Mouse (Mus musculus) 3T3-L1 (cell line): ENCODE data around the gene Nelfcd.

Experiments
- DNase-seq: peaks from one replicate; pipeline ENCODE4 v3.0.0-alpha.2; 2015; ENCODE audit warnings: low read depth, low spot score

Gene Nelfcd

DNA sequence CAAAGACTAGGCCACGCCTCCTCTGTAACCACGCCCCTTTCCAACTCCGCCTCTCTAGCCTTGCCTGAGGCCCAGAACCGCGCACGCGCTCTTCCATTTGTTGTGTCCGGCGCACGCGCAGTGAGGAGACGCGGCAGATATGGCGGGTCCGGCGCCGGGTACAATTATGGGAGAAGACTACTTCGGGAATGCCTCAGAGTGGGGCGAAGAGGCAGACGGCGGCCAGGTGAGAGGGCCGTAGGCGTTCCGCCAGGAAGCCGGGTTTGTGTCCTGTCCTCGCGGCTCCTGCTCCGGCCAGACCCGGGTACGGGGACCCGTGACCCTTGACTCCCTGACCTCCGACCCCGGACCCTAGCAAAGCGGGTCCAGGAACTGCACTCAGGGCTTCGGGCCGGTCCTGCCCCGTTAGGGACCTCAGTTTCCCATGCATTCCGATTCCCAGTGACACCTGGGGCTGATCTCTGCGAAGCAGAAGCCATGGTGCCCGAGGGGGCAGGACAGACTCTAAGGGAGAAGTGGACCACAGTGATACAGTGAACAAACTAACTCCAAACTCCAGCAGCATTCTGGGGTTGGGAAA, at the start of gene Nelfcd:
TSS of gene Nelfcd (plus strand) at position 74 of the 580 bp plus-strand sequence.
- peak; percentile 98 for DNase-seq

- no peak for DNase-seq
Observed at GRCm38 (mm10) chr2:174366571-174366970, 49.0 kb upstream of the Nelfcd start.

GRCm38 (mm10) chr2:174381021-174381420, 34.6 kb upstream of the Nelfcd start:
- no peak for DNase-seq

- DNase-seq = peak; percentile 62
Observed at GRCm38 (mm10) chr2:174391936-174392335, 23.7 kb upstream of the Nelfcd start.

GRCm38 (mm10) chr2:174392554-174392953, 23.1 kb upstream of the Nelfcd start:
- DNase-seq = no peak

- no peak for DNase-seq
Observed at GRCm38 (mm10) chr2:174393383-174393782, 22.2 kb upstream of the Nelfcd start.

DNA sequence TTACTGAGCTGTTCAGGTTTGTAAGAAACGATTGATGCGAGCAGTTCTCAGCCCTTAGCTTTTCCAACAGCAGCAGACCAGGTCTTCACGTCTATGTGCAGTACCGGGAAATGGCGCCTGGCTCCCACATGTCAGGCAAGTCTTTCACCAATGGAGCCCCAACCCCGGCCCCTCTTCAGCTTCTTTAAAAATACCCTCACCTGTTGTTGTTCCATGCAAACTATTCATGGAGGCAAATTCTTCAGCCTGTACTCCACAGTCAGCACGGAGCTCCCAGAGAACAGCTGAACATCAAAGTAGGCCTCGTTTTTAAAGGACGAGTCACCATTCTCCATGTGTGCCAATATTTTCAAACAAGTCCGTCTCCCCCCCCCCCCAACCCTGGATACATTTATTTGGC, 19.0 kb upstream of the Nelfcd start:
- peak; percentile 24 for DNase-seq

- no peak for DNase-seq
Observed at GRCm38 (mm10) chr2:174397065-174397464, 18.5 kb upstream of the Nelfcd start.

DNA sequence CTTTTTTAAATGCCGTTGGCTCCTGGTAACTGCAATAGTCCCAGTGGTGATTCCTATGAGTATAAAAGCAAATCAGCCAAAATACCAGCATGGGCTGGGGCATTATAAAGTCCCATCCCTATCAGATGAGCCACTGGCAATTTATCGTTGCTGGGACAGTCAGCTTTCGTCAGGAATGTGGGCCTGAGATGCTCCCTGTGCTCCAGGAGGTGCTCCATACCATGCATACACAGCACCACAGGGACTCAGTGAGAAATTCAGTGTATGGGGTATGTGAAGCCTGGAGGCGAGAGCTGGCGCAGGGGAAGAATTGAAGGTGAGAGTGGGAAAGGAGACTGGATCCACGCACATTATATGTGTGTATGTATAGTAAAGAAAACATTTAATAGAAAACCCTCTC, 17.7 kb upstream of the Nelfcd start:
- no peak for DNase-seq

DNA sequence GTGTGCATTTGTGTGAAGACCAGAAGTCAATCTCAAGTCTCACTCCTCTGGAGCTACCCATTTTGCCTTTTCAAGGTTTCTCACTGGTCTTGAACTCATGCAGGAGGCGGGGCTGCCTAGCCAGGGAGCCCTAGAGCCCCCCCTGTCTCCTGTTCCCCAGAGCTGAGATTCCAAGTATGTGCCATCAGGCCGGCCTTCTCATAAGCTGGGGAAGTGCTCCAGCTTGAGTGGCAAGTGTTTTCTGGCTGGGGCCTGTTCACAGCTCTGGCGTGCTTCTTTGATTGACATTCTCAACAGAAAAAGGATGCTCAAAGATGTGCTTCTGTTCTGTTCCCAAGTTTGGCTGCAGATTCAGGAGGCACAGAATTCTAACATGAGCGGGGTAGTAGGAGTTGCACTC, 15.2 kb upstream of the Nelfcd start:
- DNase-seq = no peak

GRCm38 (mm10) chr2:174410222-174410621, 5.4 kb upstream of the Nelfcd start:
- DNase-seq = no peak

- DNase-seq = no peak
Observed at GRCm38 (mm10) chr2:174413127-174413526, 2.5 kb upstream of the Nelfcd start.

- DNase-seq = no peak
Observed at GRCm38 (mm10) chr2:174415001-174415730, 438 bp upstream of the Nelfcd start.

GRCm38 (mm10) chr2:174421107-174421506, 5.5 kb downstream of the Nelfcd start:
- no peak for DNase-seq

- no peak for DNase-seq
Observed at GRCm38 (mm10) chr2:174424301-174425085, 8.9 kb downstream of the Nelfcd start.

- no peak for DNase-seq
Observed at GRCm38 (mm10) chr2:174426856-174427255, 11.3 kb downstream of the Nelfcd start.

DNA sequence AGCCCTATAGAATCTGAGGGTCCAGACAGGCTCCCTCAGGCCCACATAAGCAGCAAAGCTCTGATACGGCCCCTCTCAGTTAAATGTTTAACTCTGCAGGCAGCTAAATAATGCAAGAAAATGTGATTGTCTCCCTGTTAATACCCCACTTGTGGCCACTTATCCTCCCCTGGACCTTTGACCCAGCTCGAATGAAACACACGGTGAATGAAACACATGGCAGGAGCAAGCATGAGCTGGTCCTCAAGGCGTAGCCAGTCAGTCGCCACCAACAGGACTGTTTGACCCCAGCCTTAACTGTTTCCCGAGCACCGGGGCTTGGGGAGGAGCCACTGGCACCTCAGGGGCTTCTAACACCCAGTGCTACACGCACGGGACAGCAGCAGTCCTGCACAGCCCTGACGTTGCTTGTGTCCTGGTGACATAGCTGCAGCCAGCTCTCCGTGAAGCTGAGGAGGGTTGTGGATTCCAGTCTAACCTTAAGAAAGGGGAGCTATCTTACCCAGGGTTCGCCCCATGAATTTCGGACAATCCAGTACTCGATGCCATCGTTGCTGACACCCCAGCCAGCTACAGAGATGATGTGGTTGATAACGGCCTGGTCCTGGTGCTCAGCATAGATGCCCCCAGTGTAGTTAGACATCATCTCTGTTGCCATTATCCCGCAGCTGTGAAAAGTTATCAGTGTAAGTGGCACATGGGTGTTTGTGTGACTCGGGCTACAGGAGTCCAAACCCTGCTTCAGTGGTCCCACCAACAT, 12.7 kb downstream of the Nelfcd start:
- no peak for DNase-seq

DNA sequence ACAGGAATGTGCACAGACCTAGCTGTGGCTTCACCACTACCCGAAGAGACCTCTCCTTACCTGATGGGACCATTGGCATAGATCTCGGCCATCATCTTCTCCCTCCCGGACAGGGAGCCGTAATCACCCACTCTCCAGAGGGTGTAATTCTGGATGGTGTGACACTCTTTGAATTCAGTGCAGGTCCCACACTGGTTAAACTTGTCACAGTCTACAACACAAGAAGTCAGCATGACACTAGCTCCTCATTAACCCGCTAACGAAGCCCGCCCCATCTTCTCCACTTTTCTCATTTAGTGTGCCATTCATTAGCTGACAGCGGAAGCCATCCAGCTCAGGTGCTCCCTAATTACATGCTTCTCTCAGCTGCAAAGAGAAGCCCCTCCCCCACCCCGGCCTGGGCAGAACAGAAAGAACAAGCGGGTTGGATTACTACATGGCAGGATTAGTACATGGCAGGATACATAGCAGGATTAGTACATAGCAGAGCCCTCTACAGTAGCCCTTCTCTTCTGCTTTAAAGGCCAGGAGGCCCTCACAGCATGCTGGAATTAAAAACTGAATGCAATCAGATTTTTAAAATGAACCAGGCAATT, 13.5 kb downstream of the Nelfcd start:
- no peak for DNase-seq

- no peak for DNase-seq
Observed at GRCm38 (mm10) chr2:174434943-174435342, 19.3 kb downstream of the Nelfcd start.

- no peak for DNase-seq
Observed at GRCm38 (mm10) chr2:174436076-174436701, 20.6 kb downstream of the Nelfcd start.
